Mouse (Mus musculus) liver, postnatal 0 days (tissue): ENCODE results near the gene D11Wsu47e.

Source experiments
- CTCF ChIP-seq: sonication (generic); IDR thresholded peaks from 2 replicates; pipeline ENCODE4 v1.5.1; 2016; ENCODE audit warnings: antibody characterized with exemption, low read depth
- EP300 ChIP-seq: IDR thresholded peaks from 2 replicates; pipeline ENCODE4 v1.6.1; 2016; ENCODE audit warnings: antibody characterized with exemption, low read depth, mild to moderate bottlenecking

DNA sequence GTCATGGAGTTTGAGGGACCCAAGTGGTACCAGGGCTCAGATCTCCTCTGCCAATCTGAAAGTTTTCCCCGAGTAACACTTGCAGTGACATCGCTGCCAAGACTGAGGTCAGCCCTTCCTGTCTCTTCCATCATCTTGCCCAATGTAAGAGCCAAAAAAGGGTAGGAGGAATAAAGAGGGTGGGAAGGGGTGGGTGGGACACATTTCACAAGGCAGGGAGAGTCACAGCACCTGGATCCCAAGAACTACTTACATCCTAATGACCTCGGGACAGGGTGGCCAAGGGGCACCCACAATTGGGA is 53.3 kb downstream of the D11Wsu47e start:
- TF ChIP-seq EP300 (no peak), CTCF (no peak)
